Mouse (Mus musculus): Measurements from ENCODE around the gene BC034090. TPM values are rescaled to one million over a fixed set of nuclear protein-coding genes. Genes with fewer than 3 reads are reported as not detected.

The BC034090 gene
- polyA plus RNA-seq, 1 experiment, result not detected

GRCm38 (mm10) chr1:155238126-155238525 is 6.1 kb downstream of the BC034090 start:
- TF ChIP-seq CTCF (IDR thresholded peaks at IDR 0.05; ENCODE audit: insufficient read depth, low read depth, low read length) (no peak), POLR2A (IDR thresholded peaks at IDR 0.05; ENCODE audit: insufficient read depth, low read depth, low read length) (no peak)
- no peak overlapping the region for H3K4me3 ChIP-seq (ENCODE audit: insufficient read depth, low read depth, low read length)
- WGBS, result 92% methylated on average over 5 of the region's 5 CpGs
- peak overlapping the region; percentile 32; the same call in 1 of the 2 replicates for H3K27ac ChIP-seq (ENCODE audit: insufficient read depth, low read depth, low read length)
- peaks cover 54% of the 10 kb centered on the region for H3K4me1 ChIP-seq (ENCODE audit: control insufficient read depth, insufficient read depth, low read length)

GRCm38 (mm10) chr1:155237390-155237789 is 6.9 kb downstream of the BC034090 start:
- TF ChIP-seq POLR2A (IDR thresholded peaks at IDR 0.05; ENCODE audit: insufficient read depth, low read depth, low read length) (no peak), CTCF (IDR thresholded peaks at IDR 0.05; ENCODE audit: insufficient read depth, low read depth, low read length) (no peak)
- H3K4me3 ChIP-seq (ENCODE audit: insufficient read depth, low read depth, low read length), result no peak overlapping the region
- peaks cover 60% of the 10 kb centered on the region for H3K4me1 ChIP-seq (ENCODE audit: control insufficient read depth, insufficient read depth, low read length)
- WGBS, result 63% methylated on average over 11 of the region's 11 CpGs
- H3K27ac ChIP-seq (ENCODE audit: insufficient read depth, low read depth, low read length), result no peak overlapping the region

- Histone ChIP-seq H3K27ac (ENCODE audit: insufficient read depth, low read depth, low read length) (peak overlapping the region; percentile 43), H3K4me3 (ENCODE audit: insufficient read depth, low read depth, low read length) (no peak overlapping the region), H3K4me1 (ENCODE audit: control insufficient read depth, insufficient read depth, low read length) (peaks cover 67% of the 10 kb centered on the region)
- TF ChIP-seq CTCF (IDR thresholded peaks at IDR 0.05; ENCODE audit: insufficient read depth, low read depth, low read length) (no peak), POLR2A (IDR thresholded peaks at IDR 0.05; ENCODE audit: insufficient read depth, low read depth, low read length) (no peak)
- 40% methylated on average over 13 of the region's 13 CpGs for WGBS
Measured at GRCm38 (mm10) chr1:155236306-155237024, 7.8 kb downstream of the BC034090 start.

GRCm38 (mm10) chr1:155235641-155236040 is 8.6 kb downstream of the BC034090 start:
- Histone ChIP-seq H3K4me1 (ENCODE audit: control insufficient read depth, insufficient read depth, low read length) (peaks cover 67% of the 10 kb centered on the region), H3K4me3 (ENCODE audit: insufficient read depth, low read depth, low read length) (no peak overlapping the region), H3K27ac (ENCODE audit: insufficient read depth, low read depth, low read length) (0 out of 2 replicates have a peak overlapping the region, but pooled peaks have one; percentile 13)
- no peak for TF ChIP-seq POLR2A (IDR thresholded peaks at IDR 0.05; ENCODE audit: insufficient read depth, low read depth, low read length)
- TF ChIP-seq CTCF (IDR thresholded peaks at IDR 0.05; ENCODE audit: insufficient read depth, low read depth, low read length), result no peak
- WGBS, result 53% methylated on average over 2 of the region's 2 CpGs

GRCm38 (mm10) chr1:155233931-155234607 is 10.2 kb downstream of the BC034090 start:
- Histone ChIP-seq H3K27ac (ENCODE audit: insufficient read depth, low read depth, low read length) (peak overlapping the region; percentile 72), H3K4me3 (ENCODE audit: insufficient read depth, low read depth, low read length) (no peak overlapping the region), H3K4me1 (ENCODE audit: control insufficient read depth, insufficient read depth, low read length) (peaks cover 64% of the 10 kb centered on the region)
- WGBS, result 17% methylated on average over 14 of the region's 14 CpGs
- TF ChIP-seq POLR2A (IDR thresholded peaks at IDR 0.05; ENCODE audit: insufficient read depth, low read depth, low read length), result no peak
- TF ChIP-seq CTCF (IDR thresholded peaks at IDR 0.05; ENCODE audit: insufficient read depth, low read depth, low read length), result no peak

- H3K27ac ChIP-seq (ENCODE audit: insufficient read depth, low read depth, low read length), result peak overlapping the region; percentile 72
- TF ChIP-seq CTCF (IDR thresholded peaks at IDR 0.05; ENCODE audit: insufficient read depth, low read depth, low read length), result no peak
- TF ChIP-seq POLR2A (IDR thresholded peaks at IDR 0.05; ENCODE audit: insufficient read depth, low read depth, low read length), result no peak
- 83% methylated on average over 9 of the region's 9 CpGs for WGBS
- H3K4me3 ChIP-seq (ENCODE audit: insufficient read depth, low read depth, low read length), result no peak overlapping the region
- H3K4me1 ChIP-seq (ENCODE audit: control insufficient read depth, insufficient read depth, low read length), result peaks cover 61% of the 10 kb centered on the region
Measured at GRCm38 (mm10) chr1:155233378-155233777, 10.9 kb downstream of the BC034090 start.

- peak overlapping the region; percentile 72; the same call in 1 of the 2 replicates for H3K27ac ChIP-seq (ENCODE audit: insufficient read depth, low read depth, low read length)
- WGBS, result 70% methylated on average over 6 of the region's 6 CpGs
- no peak overlapping the region for H3K4me3 ChIP-seq (ENCODE audit: insufficient read depth, low read depth, low read length)
- H3K4me1 ChIP-seq (ENCODE audit: control insufficient read depth, insufficient read depth, low read length), result peaks cover 55% of the 10 kb centered on the region
- TF ChIP-seq CTCF (IDR thresholded peaks at IDR 0.05; ENCODE audit: insufficient read depth, low read depth, low read length) (no peak), POLR2A (IDR thresholded peaks at IDR 0.05; ENCODE audit: insufficient read depth, low read depth, low read length) (no peak)
Measured at GRCm38 (mm10) chr1:155232786-155233185, 11.5 kb downstream of the BC034090 start.

GRCm38 (mm10) chr1:155232385-155232784 is 11.9 kb downstream of the BC034090 start:
- Histone ChIP-seq H3K27ac (ENCODE audit: insufficient read depth, low read depth, low read length) (no peak overlapping the region), H3K4me1 (ENCODE audit: control insufficient read depth, insufficient read depth, low read length) (peaks cover 54% of the 10 kb centered on the region), H3K4me3 (ENCODE audit: insufficient read depth, low read depth, low read length) (no peak overlapping the region)
- WGBS, result 57% methylated on average over 12 of the region's 12 CpGs
- TF ChIP-seq CTCF (IDR thresholded peaks at IDR 0.05; ENCODE audit: insufficient read depth, low read depth, low read length) (no peak), POLR2A (IDR thresholded peaks at IDR 0.05; ENCODE audit: insufficient read depth, low read depth, low read length) (no peak)

Data from olfactory bulb, adult 2 months (tissue).